Mouse (Mus musculus) liver, postnatal 0 days (tissue): Measurements from ENCODE around the gene Rnf224.

Experiments used
- CTCF ChIP-seq: sonication (generic); IDR thresholded peaks from 2 replicates; pipeline ENCODE4 v1.5.1; 2016; ENCODE audit warnings: antibody characterized with exemption, low read depth
- EP300 ChIP-seq: IDR thresholded peaks from 2 replicates; pipeline ENCODE4 v1.6.1; 2016; ENCODE audit warnings: antibody characterized with exemption, low read depth, mild to moderate bottlenecking

DNA sequence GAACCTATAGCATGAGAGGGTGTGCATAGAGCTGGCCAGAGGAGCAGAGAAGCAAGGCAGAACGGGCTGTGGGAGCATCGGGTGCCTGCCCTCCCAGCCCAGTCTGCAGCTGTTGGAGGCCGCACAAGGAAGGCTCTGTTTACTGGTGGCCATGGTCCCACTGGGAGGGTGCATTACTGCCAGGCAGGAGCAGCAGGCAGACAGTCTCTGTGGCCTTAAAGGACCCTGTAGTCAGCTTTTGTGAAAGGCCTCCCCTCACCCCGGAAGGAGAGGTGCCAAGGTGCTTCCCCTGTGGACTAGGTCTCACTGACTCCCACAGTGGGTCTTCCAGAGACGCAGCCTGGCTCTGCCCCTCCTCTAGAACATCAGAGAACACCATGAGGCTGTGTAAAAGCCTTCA lies 9.7 kb downstream of the Rnf224 start:
- TF ChIP-seq CTCF (no peak), EP300 (no peak)
